Mouse (Mus musculus) gastrocnemius, postnatal 36 days (tissue): ENCODE data around the gene Adamts14. TPM values are rescaled to one million over a fixed set of nuclear protein-coding genes. Genes with fewer than 3 reads are reported as not detected.

ENCODE experiments used
- DNase-seq, 2 experiments: peaks; one replicate each; pipeline ENCODE4 v3.0.0; 2022
- intact Hi-C: fragments of 180-260 bp; cut with DNase I; formaldehyde crosslinking; loops from one replicate; pipeline ENCODE4 v1.15.1; 2025
- total RNA-seq, 2 experiments: library from RNA; stranded (reverse); gene quantifications; 2 replicates each; pipeline ENCODE4 v1.2.3; 2021

Gene Adamts14
- total RNA-seq, 2 experiments from 2014 or later, result 1.1 TPM

DNA sequence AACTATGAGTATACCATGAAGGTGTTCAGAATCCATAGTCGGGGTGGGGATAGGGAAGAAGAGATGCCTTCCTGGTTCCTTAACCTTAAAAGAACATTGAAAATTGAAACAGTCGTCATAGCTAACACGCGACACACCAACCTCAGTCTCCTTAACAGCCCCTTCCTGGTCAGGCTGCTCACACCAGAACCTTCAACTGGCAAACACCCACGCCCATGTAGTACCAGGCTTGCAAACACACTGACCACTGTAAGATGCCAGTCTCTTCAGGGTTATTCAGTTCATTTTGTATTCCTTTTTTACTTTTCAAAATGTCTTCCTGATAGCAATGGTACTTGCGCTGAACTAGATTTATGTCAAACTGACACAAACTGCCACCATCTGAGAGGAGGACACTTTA is 3.8 kb upstream of the Adamts14 start:
- intact Hi-C loops, result no loop called here
- no peak for DNase-seq

DNA sequence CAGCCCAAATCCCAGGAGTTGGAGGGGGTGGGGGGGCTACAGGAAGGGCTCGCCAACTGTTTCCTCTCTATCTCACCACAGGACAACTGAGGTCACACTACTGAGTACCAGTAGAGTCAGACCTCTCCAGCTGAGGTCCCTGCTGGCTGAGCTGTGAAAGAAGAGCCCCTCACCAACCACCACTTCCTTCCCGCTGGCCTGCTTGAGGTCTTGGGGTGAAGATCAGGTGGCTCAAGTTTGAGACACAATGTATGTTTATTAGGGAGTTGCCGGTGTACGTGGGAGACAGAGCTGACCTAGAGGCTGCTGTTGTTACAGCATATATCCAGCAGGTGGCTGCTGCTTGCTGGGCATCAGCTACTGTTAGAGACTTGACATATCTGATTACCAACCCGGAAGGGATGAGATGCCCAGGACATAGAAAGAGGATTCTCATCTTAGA is 2.5 kb upstream of the Adamts14 start:
- intact Hi-C loops, result loop anchor here (2.0 kb wide), 1 partner anchor 59 kb away; no protein-coding TSS in a partner anchor
- DNase-seq, result no peak

DNA sequence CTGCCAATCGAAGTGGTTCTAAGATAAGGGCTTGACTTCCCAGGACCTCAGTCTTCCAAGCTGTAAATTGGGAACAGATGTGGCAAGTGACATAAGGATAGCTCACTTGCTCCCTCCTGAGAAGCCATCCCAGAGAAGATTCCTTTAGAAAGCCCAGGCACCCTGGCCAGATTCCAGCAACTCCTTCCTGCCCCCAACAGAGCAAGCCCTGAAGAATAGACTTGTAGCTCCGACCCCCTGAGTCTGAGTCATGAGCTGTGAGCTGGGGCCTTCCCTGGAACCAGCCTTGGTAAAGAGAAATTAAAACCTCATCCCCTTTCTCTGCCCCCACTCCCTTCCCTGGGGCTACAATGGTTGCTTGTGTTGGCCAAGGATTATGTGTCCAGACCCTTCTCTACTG is 1.3 kb upstream of the Adamts14 start:
- intact Hi-C loops, result loop anchor here (2.0 to 5.0 kb wide), 2 partner anchors 60 to 72 kb away; no protein-coding TSS in a partner anchor
- DNase-seq, result no peak

DNA sequence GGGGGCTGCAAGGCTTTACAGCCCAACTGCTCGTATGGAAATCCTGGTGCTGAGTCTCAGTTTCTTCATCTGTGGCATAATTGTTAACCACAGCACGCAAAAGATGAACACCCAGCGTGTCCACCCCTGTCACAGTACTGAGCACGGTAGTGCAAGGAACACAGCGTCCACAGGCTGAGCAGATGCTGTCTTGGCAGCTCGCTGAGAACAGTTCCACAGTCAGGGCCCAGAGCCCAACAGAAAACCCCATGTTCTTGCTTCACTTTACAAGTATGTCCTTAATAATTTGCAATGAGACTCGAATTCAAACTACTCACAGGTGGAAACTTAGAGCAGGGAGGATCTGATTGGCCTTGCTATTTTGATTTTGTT is 592 bp upstream of the Adamts14 start:
- peak; percentile 30 to 47 for DNase-seq
- intact Hi-C loops, result loop anchor here (2.0 to 5.0 kb wide), 2 partner anchors 61 to 72 kb away; no protein-coding TSS in a partner anchor

DNA sequence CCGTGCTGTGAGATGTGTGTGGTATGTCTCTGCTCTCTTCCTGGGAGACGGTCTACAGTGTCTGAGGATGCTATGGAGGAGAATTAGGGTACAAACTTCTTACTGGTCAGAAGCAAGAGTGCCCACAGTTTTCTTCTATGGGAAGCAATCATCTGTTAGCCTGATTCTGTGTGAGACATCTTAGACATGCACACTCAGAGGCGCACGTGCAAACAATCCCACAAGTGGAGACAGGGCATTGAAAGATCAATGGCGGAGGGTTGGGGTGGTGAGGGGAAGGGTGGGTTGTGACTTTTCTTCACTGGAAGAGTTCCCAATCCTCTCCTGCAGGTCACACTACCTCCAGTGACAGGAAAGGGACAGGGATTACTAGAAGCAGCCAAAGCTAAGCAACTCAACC is 607 bp downstream of the Adamts14 start:
- intact Hi-C loops, result loop anchor here (5.0 kb wide), 1 partner anchor 70 kb away; no protein-coding TSS in a partner anchor
- no peak for DNase-seq

DNA sequence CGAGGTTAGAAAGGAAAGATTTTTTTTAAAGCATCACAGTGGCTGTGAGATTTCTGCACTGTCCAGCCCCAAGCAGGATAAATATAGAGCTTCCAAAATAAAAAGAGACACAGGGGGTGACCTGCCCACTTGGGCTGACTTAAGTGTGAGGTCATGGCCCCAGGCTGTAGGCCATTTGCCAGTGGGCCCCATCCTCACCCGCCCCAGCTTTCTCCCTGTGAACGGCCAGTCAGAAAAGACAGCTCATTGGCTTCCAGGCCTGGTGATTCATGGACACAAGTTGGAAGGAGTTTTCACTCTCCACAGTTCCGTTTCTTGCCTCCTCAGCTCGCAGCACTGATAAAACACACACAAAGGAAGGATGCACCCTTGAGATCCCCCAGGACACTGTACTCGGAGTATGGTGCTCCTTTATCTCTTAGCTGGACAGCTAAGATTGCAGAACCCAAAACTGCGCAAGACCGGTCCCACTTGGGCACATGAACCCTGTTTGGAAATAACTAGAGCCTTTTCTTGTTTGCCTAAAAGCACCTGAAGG is 1.1 kb downstream of the Adamts14 start:
- intact Hi-C loops, result loop anchor here (5.0 kb wide), 1 partner anchor 70 kb away; no protein-coding TSS in a partner anchor
- DNase-seq, result peak in 1 of 2 experiments; percentile 46

DNA sequence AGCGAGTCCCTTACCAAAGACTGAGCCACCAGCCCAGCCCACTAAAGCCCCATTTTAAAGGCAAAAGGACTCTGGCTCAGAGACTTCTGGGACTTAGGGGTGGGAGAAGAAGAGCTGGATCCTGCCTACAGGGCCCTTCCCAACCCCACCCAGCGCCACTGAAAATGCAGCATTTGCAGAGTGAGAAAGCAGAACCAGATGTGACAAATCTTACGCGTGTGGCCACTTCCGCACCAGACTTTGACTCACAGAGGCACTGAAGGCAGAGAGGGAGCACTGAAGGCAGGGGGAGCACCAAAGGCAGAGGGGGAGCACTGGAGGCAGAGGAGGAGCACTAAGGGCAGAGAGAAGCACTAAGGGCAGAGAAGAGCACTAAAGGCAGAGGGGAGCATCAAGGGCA is 5.9 kb downstream of the Adamts14 start:
- no peak for DNase-seq
- intact Hi-C loops, result no loop called here

DNA sequence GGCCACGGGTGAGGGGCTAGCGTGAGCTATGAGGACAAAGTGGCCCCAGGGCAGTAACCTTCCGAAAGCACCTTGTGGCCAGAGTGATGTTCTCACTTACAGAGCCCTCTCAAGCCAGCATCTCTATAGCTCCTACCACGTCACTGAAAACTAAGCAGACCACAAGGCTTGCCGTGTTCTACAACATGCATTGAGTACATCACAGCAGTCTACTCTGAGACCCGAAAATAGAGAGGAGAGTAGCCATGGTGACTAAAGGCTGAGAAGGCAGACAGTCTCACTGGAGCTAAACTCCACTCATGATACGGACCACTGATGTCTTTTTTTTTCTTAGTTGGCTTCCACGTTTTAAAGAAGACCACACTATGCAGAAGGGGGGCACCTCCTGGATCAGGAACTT is 9.6 kb downstream of the Adamts14 start:
- DNase-seq, result no peak
- intact Hi-C loops, result no loop called here

DNA sequence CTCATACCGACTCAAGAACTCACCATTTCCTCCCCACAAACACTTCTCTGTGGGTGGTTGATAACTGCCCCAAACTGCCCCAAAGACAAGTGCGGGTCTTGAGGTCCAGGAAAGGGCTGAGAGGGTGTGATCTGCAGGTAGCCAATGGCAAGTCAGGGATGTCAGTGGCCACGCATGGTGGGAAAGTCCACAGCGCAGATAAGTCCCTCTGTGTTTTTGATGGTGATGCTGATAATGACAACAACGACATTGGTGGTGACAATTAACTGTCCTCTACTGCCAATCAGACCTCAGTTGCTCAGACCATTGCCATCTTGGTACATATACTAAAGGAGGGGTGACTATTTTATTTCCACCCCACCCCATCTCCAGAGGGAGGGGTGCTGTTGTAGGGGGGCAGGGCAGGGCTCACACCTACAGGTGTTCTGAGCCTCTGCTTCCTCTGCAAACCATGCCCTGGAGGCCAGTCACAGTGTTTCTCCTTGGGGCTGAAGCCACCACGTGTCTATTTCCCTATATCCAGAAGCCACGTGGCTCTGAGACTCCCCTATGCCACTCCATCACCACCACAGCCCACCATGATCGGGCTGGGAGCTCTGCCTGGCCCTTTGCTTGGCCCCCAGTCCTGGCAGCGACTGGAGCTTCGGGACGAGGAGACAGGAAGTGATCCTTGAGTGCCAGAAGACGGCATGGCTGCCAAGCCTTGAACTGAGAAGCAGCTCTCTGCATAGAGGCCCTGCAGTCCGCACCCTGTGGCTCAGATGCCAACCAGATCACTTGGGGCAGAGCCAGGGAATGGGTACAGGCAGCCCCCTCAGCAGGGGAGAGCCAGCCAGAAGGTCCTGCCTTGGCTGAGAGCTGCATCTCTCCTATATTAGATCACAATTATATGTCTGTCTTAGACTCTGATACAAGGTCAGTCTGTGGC is 11.7 kb downstream of the Adamts14 start:
- intact Hi-C loops, result no loop called here
- DNase-seq, result no peak

DNA sequence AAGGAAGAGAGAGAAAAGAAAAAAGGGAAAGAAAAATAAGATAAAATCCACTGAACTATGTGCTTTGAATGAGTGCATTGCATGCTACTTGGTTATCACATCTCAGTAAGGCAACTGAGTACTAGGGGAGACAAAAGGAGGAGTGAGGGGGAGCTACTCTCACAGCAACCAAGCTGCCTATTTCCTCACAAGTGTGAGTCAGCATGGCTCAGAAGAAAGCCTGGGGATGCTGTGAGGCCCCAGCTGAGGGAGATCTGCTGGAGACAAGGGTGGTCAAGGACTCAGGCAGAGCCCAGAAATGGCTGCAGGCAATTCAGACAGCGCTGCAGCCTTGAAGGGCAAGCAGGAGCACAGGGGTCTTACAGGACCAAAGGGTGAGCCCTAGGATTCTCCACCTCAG is 15.1 kb downstream of the Adamts14 start:
- intact Hi-C loops, result no loop called here
- no peak for DNase-seq

DNA sequence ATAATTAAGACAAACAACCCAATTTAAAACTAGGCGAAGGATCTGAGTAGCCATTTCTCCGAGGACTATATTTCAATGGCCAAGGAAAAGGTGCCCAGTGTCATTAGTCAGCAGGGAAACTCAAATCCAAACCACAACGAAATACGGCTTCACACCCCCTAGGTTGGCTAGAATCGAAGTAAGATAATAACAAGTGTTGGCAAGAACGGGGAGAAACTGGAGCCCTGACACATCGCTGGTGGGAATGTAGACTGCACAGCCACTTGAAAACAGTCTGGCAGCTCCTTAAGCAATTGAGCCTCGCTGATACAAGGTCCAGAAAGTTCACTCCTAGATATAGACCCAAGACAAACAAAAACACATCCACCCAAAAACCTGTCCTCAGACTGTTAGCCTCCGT is 16.6 kb downstream of the Adamts14 start:
- intact Hi-C loops, result no loop called here
- no peak for DNase-seq

DNA sequence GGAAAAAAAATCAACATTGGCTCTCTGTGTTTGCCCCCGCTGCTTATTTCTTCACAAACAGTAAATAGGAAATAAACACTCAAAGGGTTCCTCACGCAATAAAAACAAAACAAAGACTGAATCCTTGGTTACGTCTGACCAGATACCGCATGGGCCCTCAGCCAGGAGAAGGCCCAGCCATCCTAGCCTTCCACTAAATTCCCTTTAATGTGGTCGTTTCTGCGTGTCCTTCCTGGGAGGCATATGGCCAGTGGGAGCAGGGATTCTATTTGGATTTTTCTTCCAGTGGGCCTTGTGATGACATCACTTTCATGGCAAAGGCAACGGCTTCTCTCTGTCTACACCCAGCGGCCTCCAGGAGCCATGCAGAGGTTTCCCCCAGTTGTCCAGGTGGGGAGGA is 18.0 kb downstream of the Adamts14 start:
- DNase-seq, result no peak
- intact Hi-C loops, result no loop called here

DNA sequence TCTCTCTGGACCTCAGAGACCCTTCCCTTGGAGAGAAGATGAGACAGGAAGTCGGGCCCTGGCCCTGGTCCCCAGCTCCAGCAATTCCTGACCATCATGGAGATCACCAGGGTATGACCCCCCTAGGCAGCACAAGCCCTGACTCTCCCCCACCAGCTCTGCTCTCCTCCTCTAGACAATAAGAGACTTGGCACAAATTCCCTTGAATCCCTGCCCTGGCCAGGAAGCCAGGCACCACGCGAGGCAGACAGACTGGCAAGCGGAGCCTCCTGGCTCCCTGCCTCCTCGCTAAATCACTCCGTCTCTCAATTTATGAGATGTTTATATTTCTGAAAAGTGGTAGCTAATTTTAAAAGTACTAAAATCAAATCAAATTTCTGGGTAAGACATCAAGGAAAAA is 18.5 kb downstream of the Adamts14 start:
- DNase-seq, result peak in 1 of 2 experiments; percentile 34
- intact Hi-C loops, result no loop called here

DNA sequence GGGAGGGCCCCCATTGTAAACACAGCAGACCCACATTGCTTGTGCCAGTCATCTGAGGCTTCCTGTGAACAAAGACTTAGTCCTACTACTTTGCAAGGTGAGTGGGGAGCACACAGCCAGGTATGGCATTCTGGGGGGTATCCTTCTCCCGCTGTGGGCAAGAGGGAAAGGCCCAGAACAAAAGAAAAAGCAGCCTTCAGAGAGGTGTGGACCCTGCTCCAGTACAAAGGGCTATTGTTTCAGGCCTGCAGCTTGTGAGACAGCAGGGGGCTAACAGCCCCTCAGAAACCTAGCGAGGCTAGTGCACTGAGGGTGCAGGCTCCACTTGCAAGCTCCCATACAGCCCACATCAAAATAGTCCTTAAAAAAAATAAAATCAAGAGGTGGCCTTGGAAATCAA is 23.3 kb downstream of the Adamts14 start:
- no peak for DNase-seq
- intact Hi-C loops, result no loop called here

DNA sequence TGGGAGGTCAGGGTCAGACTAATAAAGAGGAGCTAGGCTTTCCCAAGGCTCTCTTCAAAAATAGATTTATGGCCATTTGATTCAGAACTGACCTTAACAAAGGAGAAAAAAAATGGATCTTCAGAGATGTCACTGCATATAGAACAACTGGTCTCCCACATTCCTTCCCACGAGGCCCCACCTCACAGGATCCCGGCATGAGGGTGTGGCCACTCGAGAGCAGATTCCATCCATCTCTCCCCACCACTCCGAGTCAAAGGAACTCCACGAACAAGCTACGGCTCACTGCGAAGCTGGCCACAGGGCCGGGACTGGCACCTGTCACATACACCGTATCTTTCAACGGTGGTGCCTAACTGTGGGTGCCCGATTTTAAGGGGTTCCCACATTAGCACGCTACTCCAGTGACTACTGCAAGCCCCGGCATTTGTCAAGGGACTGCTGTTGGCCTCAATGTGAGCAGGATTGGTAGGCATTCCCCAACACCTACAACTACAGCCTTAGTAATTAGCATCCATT is 24.6 kb downstream of the Adamts14 start:
- no peak for DNase-seq
- intact Hi-C loops, result no loop called here

DNA sequence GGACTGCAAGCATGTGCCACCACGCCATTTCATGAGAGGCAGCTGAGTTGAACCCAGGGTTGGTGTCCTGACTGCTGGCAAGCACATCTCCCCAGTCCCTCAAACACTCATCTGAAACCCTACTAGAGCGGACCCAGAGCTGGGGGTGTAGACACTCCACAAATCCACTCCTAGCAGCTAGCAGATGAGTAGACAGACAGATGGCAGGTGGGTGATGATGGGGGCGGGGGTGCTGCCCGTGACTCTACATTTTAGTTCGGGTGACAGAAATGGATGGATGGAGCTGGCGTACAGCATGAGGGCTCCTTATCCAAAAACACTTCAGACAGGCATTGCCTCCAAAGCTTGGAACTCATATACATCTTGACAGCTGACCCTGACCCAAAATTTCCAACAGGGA is 26.9 kb downstream of the Adamts14 start:
- intact Hi-C loops, result no loop called here
- DNase-seq, result no peak

DNA sequence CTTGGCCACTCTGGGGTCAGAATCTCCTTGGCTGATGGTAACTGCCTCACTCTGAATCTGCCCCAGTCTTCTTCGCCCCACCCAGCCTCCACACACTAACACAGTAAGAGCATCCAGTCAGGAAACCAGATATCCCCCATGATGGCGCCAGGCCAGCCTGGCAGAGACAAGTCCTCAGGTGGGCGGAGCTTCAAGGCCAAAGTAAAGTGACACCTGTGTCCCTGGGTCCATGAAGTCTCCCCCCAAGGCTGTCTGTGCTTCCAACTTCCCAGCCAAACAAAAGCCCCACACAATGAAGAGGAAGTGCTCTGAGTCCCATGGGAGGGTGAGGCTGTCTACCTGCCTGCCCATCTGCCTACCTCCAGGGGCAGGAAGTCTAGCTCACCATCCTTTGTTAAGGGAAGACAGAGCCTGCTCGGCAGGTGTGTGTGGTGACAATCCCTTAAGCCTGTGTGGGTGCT is 31.2 kb downstream of the Adamts14 start:
- no peak for DNase-seq
- intact Hi-C loops, result no loop called here

DNA sequence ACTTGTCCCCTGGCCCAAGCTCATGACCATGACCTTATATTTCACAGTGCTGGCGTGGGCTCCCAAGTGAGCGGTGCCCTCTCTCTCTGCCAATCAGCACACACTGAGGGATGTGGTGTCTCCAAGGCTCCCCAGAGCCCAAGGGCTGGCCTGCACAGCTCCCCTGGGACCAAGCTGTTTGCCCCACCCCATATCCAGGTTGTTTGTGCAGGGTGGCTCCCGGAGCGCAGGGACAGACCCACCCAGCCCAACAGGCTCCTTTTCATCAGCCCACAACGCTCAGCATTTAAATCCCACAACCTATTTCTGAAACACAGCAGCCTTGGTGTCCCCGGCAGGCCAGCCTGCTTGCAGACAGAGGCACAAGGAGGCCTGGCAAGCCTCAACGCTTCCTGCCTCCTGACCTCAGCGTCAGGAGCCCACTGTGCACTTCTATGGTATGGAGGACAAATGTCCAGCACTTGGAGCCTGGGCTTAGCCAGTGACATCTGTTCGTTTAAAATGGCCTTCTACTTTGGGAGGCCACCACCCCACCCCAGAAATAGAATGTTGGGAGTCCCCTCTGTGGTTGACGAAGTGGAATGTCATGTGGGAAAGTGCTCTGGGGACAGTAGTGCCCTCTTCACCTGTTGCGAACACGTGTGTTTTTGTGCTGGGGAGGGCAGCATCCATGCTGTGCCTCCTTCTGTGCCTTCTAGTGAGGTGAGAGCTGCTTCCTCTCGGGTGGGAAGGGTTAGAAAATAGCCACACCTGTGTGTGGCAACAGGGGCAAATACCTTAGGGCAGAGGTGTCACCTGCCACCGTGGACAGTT is 32.9 kb downstream of the Adamts14 start:
- no peak for DNase-seq
- intact Hi-C loops, result no loop called here

DNA sequence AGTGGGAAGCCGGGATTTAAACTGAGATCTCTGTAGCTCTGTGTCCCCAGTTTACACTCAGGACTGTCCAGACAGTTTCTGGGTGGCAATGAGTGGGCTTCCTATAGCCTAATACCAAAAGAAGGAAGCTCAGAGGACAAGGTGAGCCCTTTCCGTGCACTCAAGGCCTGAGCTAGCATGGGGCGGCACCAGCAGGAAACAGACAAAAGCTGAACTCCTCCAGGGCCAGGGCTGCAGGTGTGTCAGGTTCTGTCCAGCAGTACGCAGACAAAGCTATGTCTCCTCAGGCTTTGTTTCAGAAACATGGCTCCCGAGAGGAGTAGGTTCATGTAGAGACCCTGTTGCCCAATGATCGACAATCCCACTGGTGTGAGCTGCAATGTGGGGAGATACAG is 35.9 kb downstream of the Adamts14 start:
- intact Hi-C loops, result no loop called here
- DNase-seq, result no peak

DNA sequence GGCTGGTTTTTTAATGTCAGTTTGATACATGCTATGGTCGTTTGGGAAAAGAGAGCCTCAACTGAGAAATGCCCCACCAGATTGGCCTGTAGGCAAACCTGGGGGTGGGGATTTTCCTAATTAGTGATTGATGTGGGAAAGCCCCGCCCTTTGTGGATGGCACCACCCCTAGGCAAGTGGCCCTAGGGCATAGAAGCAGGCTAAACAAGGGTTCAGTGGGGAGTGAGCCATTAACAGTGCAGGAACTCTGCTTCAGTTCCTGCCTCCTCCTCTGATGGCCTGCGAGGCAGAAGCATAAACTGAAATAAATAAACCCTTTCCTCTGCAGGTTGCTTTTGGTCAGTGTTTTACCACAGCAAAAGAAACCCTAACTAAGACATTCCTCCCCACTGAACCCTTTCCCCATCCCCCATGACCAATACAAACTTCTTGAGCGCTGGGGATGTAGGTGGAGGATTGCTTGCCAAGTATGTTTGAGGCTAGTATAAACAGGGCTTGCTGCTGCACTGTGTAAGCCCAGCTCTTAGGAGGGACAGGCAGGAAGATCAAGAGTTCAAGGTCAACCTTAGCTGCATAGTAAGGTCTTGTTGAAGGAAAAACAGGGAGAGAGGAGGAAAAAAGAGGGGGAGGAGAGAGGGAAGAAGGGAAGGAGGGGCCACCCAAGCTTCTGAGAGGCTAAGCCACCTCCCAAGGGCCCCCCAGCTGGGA is 36.4 kb downstream of the Adamts14 start:
- DNase-seq, result no peak
- intact Hi-C loops, result no loop called here
